Mouse (Mus musculus) liver, postnatal 0 days (tissue): ENCODE measurements around the gene Cenpp.

Source experiments
- CTCF ChIP-seq: sonication (generic); IDR thresholded peaks from 2 replicates; pipeline ENCODE4 v1.5.1; 2016; ENCODE audit warnings: antibody characterized with exemption, low read depth
- EP300 ChIP-seq: IDR thresholded peaks from 2 replicates; pipeline ENCODE4 v1.6.1; 2016; ENCODE audit warnings: antibody characterized with exemption, low read depth, mild to moderate bottlenecking

DNA sequence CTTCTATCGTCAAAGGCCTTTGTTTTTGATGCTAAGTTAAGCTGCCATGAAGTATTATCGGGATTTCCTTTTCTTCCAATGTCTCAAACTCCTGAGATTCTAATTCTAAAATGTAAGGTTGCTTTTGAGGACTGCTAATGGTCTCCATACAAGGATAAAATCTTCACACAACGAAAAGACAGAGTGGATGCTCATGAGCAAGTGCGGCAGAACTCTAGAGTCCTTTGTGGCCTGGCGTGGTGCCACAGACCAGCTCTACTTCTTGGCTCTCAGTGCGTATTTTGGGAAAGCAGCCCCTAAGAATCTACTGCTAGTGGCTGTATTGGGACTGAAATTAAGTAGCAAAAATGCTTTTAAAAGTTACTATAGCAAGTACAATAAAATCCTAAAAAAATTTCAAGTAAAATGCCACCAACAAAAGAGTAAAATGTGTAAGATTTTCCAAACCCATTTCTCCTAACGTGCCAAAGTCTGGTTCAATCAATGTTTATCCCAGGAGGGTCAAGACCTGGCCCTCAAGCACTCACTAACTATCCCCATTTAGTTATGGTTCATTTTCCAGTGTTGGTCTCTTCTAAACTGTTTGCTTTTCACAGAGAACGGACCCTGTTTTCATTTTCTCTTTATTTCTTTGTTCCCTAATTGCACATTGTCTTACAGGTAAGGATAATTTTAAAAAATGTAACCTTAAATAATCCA is 68.1 kb downstream of the Cenpp start:
- no peak for TF ChIP-seq CTCF
- no peak for TF ChIP-seq EP300
